Mouse (Mus musculus): ENCODE data around the gene Rchy1.
"Not testable (repeated sequence)": the region's sequence is repeated elsewhere in the genome, so short reads cannot be mapped to it uniquely, and the experiment has no call there.

Rchy1 gene

DNA sequence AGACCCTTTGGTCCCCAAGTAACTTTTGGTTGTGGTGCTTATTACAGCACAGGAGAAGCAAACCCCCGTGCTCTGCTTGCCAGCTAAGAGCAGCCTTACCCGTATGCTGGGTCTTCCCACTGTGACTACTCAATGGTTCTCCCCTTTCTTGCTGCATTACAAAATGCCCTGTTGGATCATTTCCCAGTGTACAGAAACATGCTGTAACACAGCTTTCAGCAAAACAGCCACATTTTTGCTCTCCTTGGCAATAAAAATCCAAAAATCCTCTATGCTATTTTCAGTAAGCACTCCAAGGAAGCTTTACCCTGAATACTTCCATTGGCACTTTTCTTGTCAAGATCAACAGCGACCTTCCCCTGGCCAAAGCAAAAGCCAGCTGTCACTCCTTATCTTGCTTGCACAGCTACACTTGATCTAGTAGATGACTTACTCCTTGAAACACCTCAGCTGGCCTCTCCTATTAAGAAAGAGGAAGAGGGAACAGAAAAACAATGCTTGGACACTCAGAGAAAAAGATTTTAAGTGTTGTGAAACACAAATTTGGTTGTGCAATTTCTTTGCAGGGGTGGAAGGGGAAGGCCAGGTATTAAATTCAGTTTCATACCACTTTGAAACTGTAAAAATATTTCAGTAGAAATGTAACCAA is 2.1 kb downstream of the Rchy1 start:
- peak; percentile 21 for DNase-seq (ENCODE audit: low read depth, low spot score)

DNA sequence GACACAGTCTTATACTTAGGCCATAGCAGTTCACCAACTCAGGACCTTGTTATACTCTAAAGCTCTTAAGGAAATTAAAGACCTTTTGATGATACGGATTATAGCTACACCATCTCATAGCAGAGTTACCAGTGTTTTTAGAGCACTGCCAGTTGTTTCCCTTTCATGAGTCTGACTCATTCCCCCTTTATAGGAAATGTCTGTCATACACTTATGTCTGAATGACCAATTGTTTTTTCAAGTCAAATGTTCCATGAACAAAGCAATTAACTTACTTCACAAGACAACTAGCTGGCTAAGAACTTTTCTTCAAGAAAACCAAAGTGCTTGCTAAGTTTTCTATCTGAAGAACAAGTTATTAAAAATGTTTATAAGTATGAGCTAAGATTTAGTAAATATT is 2.9 kb downstream of the Rchy1 start:
- DNase-seq (ENCODE audit: low read depth, low spot score) = no peak

DNA sequence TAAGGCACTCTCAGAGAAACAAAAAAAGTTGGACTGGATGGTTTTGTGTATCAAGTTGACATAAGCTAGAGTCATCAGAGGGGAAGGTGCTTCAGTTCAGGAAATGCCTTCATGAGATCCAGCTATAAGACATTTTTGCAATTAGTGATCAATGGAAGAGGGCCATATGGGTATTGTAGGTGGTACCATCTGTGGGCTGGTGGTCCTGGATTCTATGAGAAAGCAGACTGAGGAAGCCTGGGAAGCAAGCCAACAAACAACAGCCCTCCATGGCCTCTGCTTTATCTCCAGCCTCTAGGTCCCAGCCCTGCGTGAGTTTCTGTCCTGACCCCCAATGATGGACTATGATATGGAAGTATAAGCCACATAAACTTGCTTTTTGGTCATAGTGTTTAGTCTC is 3.8 kb downstream of the Rchy1 start:
- no peak for DNase-seq (ENCODE audit: low read depth, low spot score)

DNA sequence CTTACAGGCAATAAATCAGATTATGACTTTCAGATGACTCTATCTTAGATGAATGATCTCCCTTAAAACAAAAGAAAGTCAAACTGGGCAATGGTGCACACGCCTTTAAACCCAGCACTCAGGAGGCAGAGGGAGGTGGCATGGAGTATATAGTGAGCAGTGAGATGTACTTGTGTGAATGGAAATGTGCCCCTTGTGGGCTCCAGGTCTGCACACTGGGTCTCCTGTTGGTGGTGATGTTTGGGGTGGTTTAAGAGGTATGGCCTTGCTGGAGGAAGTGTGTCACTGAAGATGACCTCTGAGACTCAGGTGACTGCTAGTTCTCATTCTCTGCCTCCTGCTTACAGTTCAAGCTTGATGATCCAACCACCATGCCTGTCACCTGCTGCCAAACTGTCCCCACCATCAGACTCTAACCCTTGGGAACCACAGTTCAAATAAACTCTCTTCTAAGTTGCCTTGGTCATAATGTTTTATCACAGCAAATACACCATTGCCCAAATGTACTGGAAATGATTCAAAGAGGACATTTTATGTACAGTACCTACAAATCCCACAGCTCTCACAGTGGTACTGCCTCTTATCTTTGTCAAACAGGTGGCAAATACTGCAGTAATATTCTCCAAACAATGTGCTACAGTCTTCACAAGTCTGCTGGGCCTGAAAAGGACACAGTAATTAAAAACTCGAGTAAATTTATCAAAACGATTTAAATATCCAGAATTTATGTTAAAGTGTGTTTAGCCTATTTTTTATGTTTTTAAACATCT is 5.7 kb downstream of the Rchy1 start:
- DNase-seq (ENCODE audit: low read depth, low spot score) = no peak

DNA sequence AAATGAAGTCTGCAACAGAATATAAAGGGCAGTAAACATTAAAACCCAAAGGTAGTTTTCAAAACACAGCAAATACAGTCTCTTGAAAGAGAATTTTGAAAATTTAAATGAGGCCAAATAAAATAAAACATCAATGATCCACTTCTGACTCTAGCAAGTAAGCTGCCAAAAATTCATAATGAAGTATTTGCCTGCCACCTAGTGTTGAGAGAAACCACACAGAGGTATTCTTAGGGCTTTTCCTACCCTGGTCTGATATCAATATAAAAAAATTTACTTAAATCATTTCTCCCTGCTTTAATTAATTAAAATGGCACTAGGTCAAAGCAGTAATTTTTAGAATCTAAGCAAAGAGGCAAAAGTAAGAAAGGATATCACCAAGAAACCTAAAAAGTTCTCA is 11.5 kb downstream of the Rchy1 start:
- DNase-seq (ENCODE audit: low read depth, low spot score) = no peak

DNA sequence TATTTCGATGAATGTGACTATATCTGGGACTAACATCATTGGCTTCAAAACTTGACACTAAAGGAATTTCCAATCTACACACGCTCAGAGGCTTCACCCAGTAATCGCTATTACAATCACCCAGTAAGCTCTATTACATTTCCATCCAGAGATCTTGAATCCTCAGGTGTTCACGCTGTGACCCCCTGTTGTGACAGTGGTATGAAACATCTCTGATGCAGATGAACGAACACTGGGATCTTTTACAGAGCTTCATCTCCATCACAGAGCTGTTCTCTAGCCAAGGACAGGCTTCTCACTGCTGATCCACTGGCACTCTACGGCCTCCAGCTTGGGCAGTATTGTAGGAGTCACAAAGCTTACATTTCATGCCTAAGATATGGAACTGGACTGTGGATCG is 13.4 kb downstream of the Rchy1 start:
- no peak for DNase-seq (ENCODE audit: low read depth, low spot score)

DNA sequence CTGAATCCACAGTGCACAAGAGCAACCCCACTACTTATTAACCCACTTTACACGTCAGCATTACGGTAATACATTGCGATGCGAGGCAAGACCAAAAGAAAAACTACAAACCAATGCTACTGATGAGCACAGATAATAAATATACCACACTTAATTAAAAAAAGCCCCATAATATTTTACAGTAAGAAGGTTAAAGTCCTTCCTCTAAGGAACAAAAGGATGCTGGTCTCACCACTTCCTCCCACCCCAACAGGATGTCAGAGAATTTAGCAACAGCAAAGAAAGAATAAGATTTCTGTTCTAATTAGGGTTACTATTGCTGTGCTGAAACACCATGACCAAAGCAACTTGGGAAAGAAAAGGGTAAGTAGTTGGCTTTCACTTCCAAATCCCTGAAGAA is 15.9 kb downstream of the Rchy1 start:
- DNase-seq (ENCODE audit: low read depth, low spot score) = no peak

DNA sequence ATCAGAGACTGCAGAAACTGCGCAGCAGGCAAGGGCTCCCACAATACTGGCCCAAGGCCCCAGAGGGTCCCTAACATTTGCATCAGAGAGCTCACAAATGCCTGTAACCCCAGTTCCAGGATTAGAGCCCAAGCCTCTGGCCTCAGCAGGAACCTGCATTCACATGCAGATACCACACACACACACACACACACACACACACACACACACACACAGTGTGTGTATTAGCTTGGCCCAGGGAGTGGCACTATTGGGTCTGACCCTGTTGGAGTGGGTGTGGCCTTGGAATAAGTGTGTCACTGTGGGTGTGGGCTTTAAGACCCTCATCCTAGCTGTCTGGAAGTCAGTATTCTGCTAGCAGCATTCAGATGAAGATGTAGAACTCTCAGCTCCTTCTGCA is 17.3 kb downstream of the Rchy1 start:
- DNase-seq (ENCODE audit: low read depth, low spot score) = not testable (repeated sequence)

DNA sequence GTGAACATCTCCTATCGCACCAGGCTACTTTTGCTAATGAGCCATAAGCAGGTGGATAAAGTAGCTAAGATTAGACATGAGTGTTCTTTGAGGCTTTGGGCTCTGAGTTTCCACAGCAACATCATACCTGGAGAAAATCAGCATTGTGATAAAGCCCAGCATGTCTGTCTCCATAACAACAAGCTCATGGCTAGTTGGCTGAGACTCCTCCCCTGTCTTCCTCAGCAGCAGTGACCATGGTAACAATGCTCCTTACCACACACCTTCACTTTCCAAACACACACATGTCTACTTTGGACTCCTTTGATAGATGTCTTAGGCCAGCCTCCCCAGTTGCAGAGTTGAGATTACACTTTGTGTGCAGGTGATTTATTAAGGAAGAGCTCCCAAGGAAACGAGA is 49.6 kb downstream of the Rchy1 start:
- DNase-seq (ENCODE audit: low read depth, low spot score) = no peak

DNA sequence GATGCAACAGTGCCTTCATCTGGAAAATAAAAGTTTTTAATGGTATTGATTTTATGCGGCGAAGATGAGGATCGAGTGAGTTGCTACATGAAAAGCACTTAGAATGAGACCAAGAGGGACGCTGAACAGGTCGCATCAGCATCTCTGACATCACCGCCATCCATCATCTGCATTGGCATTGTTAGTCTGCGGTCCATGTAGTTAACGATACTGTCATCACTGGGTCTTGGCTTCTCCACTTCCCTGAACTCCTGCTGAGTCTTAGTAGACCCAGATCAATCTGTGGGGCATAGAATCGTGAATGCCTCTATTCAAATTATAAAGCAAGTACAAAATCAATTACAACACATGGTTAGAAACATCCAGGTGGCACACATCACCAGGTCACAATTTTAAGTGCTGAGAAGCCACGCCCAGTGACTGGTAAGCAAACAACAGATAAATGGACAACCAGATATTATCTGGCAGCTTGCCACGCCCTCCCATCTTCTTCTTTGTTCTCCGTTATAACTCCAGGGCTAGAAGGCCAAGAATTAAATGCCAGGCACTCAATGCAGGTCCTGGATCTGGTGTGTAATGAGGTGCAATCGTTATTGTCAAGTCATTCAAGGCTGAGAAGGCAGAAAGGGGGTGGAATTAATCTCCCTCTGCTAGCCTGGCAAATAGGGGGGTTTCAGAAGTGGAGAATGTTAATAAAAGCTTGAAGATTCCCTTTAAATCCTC is 51.3 kb downstream of the Rchy1 start:
- no peak for DNase-seq (ENCODE audit: low read depth, low spot score)

DNA sequence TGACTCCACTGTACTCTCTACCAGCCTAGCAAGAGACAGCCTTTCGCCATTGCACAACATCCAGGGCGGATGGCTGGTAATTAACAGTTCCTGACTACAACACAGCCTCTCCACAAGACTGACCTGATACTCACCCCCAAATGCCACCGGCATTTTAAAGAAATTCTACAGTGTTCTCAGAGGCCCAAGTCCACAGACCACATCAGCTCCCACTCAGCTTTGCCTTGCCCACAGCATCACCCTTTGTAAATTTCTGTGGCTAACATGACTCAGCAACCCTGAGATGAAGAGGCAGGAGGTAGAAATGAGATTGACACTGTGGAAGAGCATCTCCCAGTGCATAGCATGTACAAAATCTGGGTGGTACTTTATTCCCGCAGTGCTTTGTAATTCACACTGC is 52.3 kb downstream of the Rchy1 start:
- no peak for DNase-seq (ENCODE audit: low read depth, low spot score)

DNA sequence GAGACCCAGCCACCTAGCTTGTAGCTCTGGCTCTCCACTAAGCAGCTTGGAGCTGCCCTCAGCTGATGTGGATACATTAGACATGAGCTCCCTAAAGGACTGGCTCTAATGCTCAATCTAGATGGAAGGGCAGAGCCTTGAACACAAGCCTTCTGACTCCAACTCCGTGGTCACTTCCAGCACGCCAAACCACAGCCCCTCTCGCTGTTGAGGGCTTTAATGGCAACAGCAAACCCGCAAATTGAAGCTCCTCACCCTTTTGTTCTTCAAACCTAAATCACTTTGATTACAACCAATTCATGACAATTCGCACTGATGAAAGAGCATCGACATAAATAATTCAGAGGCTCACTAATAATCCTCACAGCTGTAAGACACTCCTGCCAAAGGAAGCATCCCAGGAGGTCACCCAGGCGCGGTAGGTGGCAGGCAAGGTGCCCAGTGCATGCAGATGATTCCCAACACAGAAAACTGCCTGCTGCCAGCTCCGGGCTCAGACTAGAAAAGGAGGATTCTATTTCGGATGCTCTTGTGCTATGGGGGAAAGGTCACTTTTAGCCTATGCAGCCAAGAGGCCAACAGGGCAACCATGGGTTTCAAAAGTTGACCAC is 53.8 kb downstream of the Rchy1 start:
- DNase-seq (ENCODE audit: low read depth, low spot score) = no peak
